Mouse (Mus musculus): ENCODE results near the gene Zfp420. TPM values are rescaled to one million over a fixed set of nuclear protein-coding genes. Genes with fewer than 3 reads are reported as not detected.

The Zfp420 gene
- polyA plus RNA-seq, 1 experiment from 2014 or later, result 5.5 TPM

Other genes starting within 250 kb of the Zfp420 start
- 0.08 TPM in 1 of 2 replicates, not detected in the other for gene Catsperg2, start 132.9 kb upstream of the Zfp420 start, polyA plus RNA-seq (2015; fragmentation: Nextera tagmentation; extraction: Ambion mirVana)
- gene Zfp84, start 91.4 kb upstream of the Zfp420 start, polyA plus RNA-seq (2015; fragmentation: Nextera tagmentation; extraction: Ambion mirVana), result 10.1 and 10.3 TPM in 2 replicates
- gene Zfp30, start 76.0 kb upstream of the Zfp420 start, polyA plus RNA-seq (2015; fragmentation: Nextera tagmentation; extraction: Ambion mirVana), result 3.7 and 4.2 TPM in 2 replicates
- 9.9 and 10.0 TPM in 2 replicates for gene Zfp790, start 43.9 kb upstream of the Zfp420 start, polyA plus RNA-seq (2015; fragmentation: Nextera tagmentation; extraction: Ambion mirVana)
- 3.3 and 4.0 TPM in 2 replicates for gene Zfp940, start 6.3 kb upstream of the Zfp420 start, polyA plus RNA-seq (2015; fragmentation: Nextera tagmentation; extraction: Ambion mirVana)
- gene Zfp27, start 46.6 kb downstream of the Zfp420 start, polyA plus RNA-seq (2015; fragmentation: Nextera tagmentation; extraction: Ambion mirVana), result 7.3 and 7.4 TPM in 2 replicates
- 2.6 and 3.6 TPM in 2 replicates for gene Zfp383, start 48.2 kb downstream of the Zfp420 start, polyA plus RNA-seq (2015; fragmentation: Nextera tagmentation; extraction: Ambion mirVana)
- 6.6 and 7.8 TPM in 2 replicates for gene Zfp74, start 94.1 kb downstream of the Zfp420 start, polyA plus RNA-seq (2015; fragmentation: Nextera tagmentation; extraction: Ambion mirVana)
- gene Zfp568, start 124.0 kb downstream of the Zfp420 start, polyA plus RNA-seq (2015; fragmentation: Nextera tagmentation; extraction: Ambion mirVana), result 15.1 and 15.5 TPM in 2 replicates
- gene Zfp14, start 191.4 kb downstream of the Zfp420 start, polyA plus RNA-seq (2015; fragmentation: Nextera tagmentation; extraction: Ambion mirVana), result 2.7 and 2.9 TPM in 2 replicates
- gene Zfp82, start 212.9 kb downstream of the Zfp420 start, polyA plus RNA-seq (2015; fragmentation: Nextera tagmentation; extraction: Ambion mirVana), result 3.9 and 4.5 TPM in 2 replicates
- gene Gm26920, start 230.4 kb downstream of the Zfp420 start, polyA plus RNA-seq (2015; fragmentation: Nextera tagmentation; extraction: Ambion mirVana), result 1.2 and 1.5 TPM in 2 replicates
- 6.0 and 6.1 TPM in 2 replicates for gene Zfp566, start 230.5 kb downstream of the Zfp420 start, polyA plus RNA-seq (2015; fragmentation: Nextera tagmentation; extraction: Ambion mirVana)
- 71.0 and 82.3 TPM in 2 replicates for gene Zfp260, start 234.8 kb downstream of the Zfp420 start, polyA plus RNA-seq (2015; fragmentation: Nextera tagmentation; extraction: Ambion mirVana)

All from intestine, embryonic 15.5 days (tissue).